Mouse (Mus musculus) myocyte (in vitro differentiated cells): ENCODE data around the gene Ttbk1. TPM values are rescaled to one million over a fixed set of nuclear protein-coding genes. Genes with fewer than 3 reads are reported as not detected.

Experiments used
- H3K27me3 ChIP-seq: one replicate; pipeline ENCODE4 v1.6.1; 2011; ENCODE audit not compliant: control insufficient read depth, insufficient read depth, insufficient read length
- H3K36me3 ChIP-seq: one replicate; pipeline ENCODE4 v1.6.1; 2011; ENCODE audit not compliant: control insufficient read depth, insufficient read depth
- H3K4me2 ChIP-seq: one replicate; pipeline ENCODE4 v1.6.1; 2011; ENCODE audit warnings: low read depth, control low read depth
- H3K4me3 ChIP-seq: one replicate; pipeline ENCODE4 v1.5.1; 2011; ENCODE audit warnings: mild to moderate bottlenecking, control low read depth, moderate library complexity
- H3K79me2 ChIP-seq: one replicate; pipeline ENCODE4 v1.6.1; 2011; ENCODE audit not compliant: control insufficient read depth, insufficient read depth
- H3ac ChIP-seq: one replicate; pipeline ENCODE4 v1.6.1; 2011; ENCODE audit not compliant: control insufficient read depth, insufficient read length
- CEBPB ChIP-seq: IDR thresholded peaks from 2 replicates; pipeline ENCODE4 v1.6.1; 2011; ENCODE audit warnings: mild to moderate bottlenecking, moderate library complexity; ENCODE audit not compliant: poor library complexity, insufficient read depth, severe bottlenecking
- E2F4 ChIP-seq: IDR thresholded peaks from one replicate; pipeline ENCODE4 v1.6.1; 2011; ENCODE audit warnings: mild to moderate bottlenecking, control low read depth, moderate library complexity; ENCODE audit not compliant: insufficient read depth
- MAX ChIP-seq: IDR thresholded peaks from one replicate; pipeline ENCODE4 v1.6.1; 2011; ENCODE audit warnings: low read depth, mild to moderate bottlenecking, control low read depth
- MYOD1 ChIP-seq, 3 experiments: IDR thresholded peaks; one replicate each; pipeline ENCODE4 v1.6.1; 2011; ENCODE audit warnings: control low read depth in 2 of 3, low read depth in 2 of 3, mild to moderate bottlenecking in 2 of 3, moderate library complexity in 1 of 3; ENCODE audit not compliant: insufficient read length in 2 of 3, control insufficient read depth in 1 of 3
- MYOG ChIP-seq, 3 experiments: IDR thresholded peaks; one replicate each; pipeline ENCODE4 v1.6.1; 2011; ENCODE audit warnings: control low read depth in 2 of 3, low read depth in 2 of 3, mild to moderate bottlenecking in 2 of 3; ENCODE audit not compliant: insufficient read length in 2 of 3, control insufficient read depth in 1 of 3, insufficient read depth in 1 of 3
- POLR2A ChIP-seq: IDR thresholded peaks from one replicate; pipeline ENCODE4 v1.6.1; 2011; ENCODE audit warnings: low read depth, mild to moderate bottlenecking, control low read depth, moderate library complexity; ENCODE audit not compliant: insufficient read length
- POLR2AphosphoS2 ChIP-seq: IDR thresholded peaks from one replicate; pipeline ENCODE4 v1.6.1; 2011; ENCODE audit warnings: low read depth, control low read depth; ENCODE audit not compliant: insufficient read length
- REST ChIP-seq: IDR thresholded peaks from one replicate; pipeline ENCODE4 v1.6.1; 2011; ENCODE audit warnings: mild to moderate bottlenecking, control low read depth, moderate library complexity; ENCODE audit not compliant: insufficient read depth, insufficient read length
- SRF ChIP-seq: IDR thresholded peaks from one replicate; pipeline ENCODE4 v1.6.1; 2011; ENCODE audit warnings: low read depth; ENCODE audit not compliant: control insufficient read depth, insufficient read length
- TCF12 ChIP-seq: IDR thresholded peaks from one replicate; pipeline ENCODE4 v1.6.1; 2011; ENCODE audit warnings: mild to moderate bottlenecking, control low read depth; ENCODE audit not compliant: poor library complexity, insufficient read depth, severe bottlenecking
- TCF3 ChIP-seq: IDR thresholded peaks from one replicate; pipeline ENCODE4 v1.6.1; 2011; ENCODE audit warnings: low read depth, control low read depth; ENCODE audit not compliant: insufficient read length
- USF1 ChIP-seq: IDR thresholded peaks from one replicate; pipeline ENCODE4 v1.6.1; 2011; ENCODE audit warnings: low read depth, mild to moderate bottlenecking, control low read depth, moderate library complexity
- polyA plus RNA-seq: library from polyadenylated mRNA; unstranded; fragments of >200 nt; fragmentation: generic; extraction: Trizol; gene quantifications from one replicate; pipeline ENCODE4 v1.2.1, GENCODE M21; 2012; ENCODE audit warnings: missing spikeins

Gene Ttbk1
- polyA plus RNA-seq, 1 experiment: not detected

DNA sequence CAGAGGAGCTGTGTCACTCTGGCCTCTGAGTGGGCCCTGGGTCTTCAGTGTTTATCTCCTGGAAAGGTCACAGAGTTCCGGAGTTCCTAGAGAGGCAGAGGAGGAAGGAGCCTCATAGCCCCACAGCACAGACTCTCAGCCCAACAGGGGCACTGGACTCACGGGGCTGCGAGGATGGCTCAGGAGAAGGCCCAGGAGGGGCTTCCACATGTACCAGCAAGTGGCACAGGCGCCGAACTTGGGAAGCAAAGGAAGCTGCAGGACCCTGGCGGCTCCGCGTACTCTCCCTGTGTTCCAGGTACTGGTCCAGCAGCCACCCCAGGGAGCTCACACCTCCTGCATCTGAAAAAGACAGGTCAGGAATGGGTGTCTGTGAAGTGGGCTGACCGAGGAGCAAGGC is 33.7 kb upstream of the Ttbk1 start:
- Histone ChIP-seq H3K4me3 (no peak overlapping the region), H3K36me3 (no peaks in the 10 kb centered on the region), H3ac (no peak overlapping the region), H3K4me2 (no peak overlapping the region), H3K79me2 (no peaks in the 10 kb centered on the region), H3K27me3 (peaks cover 45% of the 10 kb centered on the region)
- TF ChIP-seq TCF12 (no peak), E2F4 (no peak), TCF3 (no peak), USF1 (no peak), POLR2A (no peak)

DNA sequence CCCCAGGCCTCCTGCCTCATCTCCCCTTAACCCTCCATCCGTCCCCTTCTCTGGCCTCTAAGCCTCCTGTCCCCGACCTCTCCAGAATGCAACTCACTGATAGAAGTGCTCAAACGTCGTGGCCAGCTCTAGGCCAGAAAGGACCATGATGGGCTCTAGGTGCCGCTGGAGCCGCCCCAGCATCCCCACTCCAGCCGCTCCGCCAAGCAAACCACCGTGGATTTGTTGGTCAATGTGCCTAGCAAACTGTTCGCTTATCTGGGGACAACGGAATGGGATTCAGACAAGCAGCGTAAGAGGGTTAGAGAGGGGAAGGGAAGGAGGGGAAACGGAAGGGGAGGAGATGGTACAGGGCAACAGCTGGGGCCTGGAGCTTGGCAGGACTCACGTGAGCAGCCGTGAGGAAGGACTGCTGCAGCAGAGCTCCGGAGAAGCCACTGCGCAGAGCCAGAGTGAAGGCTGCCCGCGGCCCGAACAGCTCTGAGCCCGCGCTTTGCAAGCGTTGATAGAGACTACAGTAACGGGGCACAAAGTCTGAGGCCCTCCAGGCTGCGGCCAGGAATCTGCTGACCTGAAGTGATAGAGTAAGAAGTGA is 33.0 kb upstream of the Ttbk1 start:
- Histone ChIP-seq H3K4me3 (no peak overlapping the region), H3ac (no peak overlapping the region), H3K36me3 (no peaks in the 10 kb centered on the region), H3K4me2 (no peak overlapping the region), H3K27me3 (peaks cover 45% of the 10 kb centered on the region), H3K79me2 (no peaks in the 10 kb centered on the region)
- TF ChIP-seq USF1 (no peak), MYOG (IDR thresholded peaks at IDR 0.05; ENCODE audit: control insufficient read depth in 1 of 3, insufficient read depth in 1 of 3, insufficient read length in 2 of 3, low read depth in 2 of 3) (peak in 1 of 3 experiments; percentile 17), CEBPB (no peak), MYOD1 (IDR thresholded peaks at IDR 0.05; ENCODE audit: control insufficient read depth in 1 of 3, insufficient read length in 2 of 3, low read depth in 2 of 3) (peak in 1 of 3 experiments; percentile 5)

DNA sequence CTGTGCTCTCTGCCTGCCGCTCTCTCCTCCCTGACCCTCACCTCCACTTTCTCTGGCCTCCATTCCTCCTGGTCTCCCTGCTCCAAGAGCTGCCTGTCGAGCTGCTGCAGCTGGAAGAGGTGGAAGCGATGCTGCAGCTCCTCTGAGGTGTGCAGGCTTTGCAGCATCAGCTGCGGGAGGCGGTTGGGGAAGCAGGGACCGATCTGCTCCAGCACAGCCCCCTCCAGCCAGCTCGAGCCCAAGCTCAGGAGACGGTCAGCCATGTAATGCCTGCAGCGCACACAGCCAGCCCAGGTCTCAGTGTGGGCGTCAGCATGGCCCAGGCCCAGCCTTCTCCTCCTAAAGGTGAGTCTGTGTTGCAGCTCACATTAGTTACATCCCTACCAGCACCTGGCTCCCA is 32.5 kb upstream of the Ttbk1 start:
- Histone ChIP-seq H3K79me2 (no peaks in the 10 kb centered on the region), H3ac (no peak overlapping the region), H3K4me3 (no peak overlapping the region), H3K36me3 (no peaks in the 10 kb centered on the region), H3K4me2 (no peak overlapping the region), H3K27me3 (peaks cover 45% of the 10 kb centered on the region)
- TF ChIP-seq TCF12 (no peak), CEBPB (no peak), USF1 (no peak), POLR2A (no peak), TCF3 (no peak), MYOG (IDR thresholded peaks at IDR 0.05; ENCODE audit: control insufficient read depth in 1 of 3, insufficient read depth in 1 of 3, insufficient read length in 2 of 3, low read depth in 2 of 3) (no peak), REST (no peak), E2F4 (no peak), SRF (no peak), POLR2AphosphoS2 (no peak), MYOD1 (IDR thresholded peaks at IDR 0.05; ENCODE audit: control insufficient read depth in 1 of 3, insufficient read length in 2 of 3, low read depth in 2 of 3) (no peak), MAX (no peak)

DNA sequence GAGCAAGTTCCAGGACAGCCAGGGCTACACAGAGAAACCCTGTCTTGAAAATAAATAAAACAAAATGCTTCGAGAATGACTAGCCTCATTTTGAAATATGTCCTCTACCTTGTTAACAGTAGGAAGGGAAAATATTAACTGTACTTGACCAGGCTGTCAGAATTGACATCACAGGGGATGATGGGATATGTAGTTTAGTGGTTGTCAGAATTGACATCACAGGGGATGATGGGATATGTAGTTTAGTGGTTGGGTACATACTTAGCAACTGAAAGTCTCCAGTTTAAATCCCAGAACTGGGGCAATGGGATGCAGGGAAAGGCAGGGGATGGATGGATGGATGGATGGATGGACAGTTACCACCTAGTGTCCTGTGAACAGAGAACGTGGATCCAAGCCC is 25.9 kb upstream of the Ttbk1 start:
- no peaks in the 10 kb centered on the region for H3K79me2 ChIP-seq
- H3K4me3 ChIP-seq: no peak overlapping the region
- no peaks in the 10 kb centered on the region for H3K27me3 ChIP-seq
- no peak overlapping the region for H3ac ChIP-seq
- TF ChIP-seq MYOD1 (IDR thresholded peaks at IDR 0.05; ENCODE audit: control insufficient read depth in 1 of 3, insufficient read length in 2 of 3, low read depth in 2 of 3) (no peak), MYOG (IDR thresholded peaks at IDR 0.05; ENCODE audit: control insufficient read depth in 1 of 3, insufficient read depth in 1 of 3, insufficient read length in 2 of 3, low read depth in 2 of 3) (no peak), POLR2AphosphoS2 (no peak), SRF (no peak), E2F4 (no peak), MAX (no peak), TCF12 (no peak), TCF3 (no peak), POLR2A (no peak), REST (no peak), USF1 (no peak)
- H3K36me3 ChIP-seq: no peaks in the 10 kb centered on the region
- no peak overlapping the region for H3K4me2 ChIP-seq

DNA sequence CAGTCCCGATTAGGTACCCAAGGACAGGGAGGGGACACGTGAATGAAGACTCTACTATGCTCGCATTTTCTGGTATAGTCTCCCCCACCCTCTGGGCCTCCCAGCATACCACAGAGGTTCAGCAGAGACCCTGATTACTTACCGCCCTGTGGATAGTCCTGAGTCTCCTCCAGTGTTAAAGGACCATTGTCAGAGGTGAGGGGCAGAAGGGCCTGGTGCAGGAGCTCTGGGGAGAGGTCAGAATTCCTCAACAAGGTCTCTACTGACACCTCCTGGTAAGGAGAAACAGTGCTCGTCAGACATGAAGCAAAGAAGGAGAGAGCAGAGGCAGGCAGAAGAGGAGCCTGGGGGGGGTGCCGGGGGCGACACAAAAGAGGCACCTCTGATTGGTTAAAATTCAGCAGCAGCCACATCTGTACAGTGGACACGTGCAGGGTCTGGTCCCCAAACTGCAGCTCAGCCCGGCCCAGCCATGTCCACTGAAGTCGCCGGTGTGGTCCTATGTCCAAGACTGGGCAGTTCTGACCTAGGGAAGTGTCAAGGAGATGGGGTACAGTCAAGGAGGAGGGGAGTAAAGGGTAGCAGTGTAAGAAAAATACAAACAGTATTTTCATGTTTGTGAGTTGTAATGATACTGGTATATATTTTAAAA is 23.7 kb upstream of the Ttbk1 start:
- TF ChIP-seq REST (no peak), MYOD1 (IDR thresholded peaks at IDR 0.05; ENCODE audit: control insufficient read depth in 1 of 3, insufficient read length in 2 of 3, low read depth in 2 of 3) (no peak), TCF3 (no peak), MAX (no peak), USF1 (no peak), MYOG (IDR thresholded peaks at IDR 0.05; ENCODE audit: control insufficient read depth in 1 of 3, insufficient read depth in 1 of 3, insufficient read length in 2 of 3, low read depth in 2 of 3) (no peak)
- no peaks in the 10 kb centered on the region for H3K36me3 ChIP-seq
- no peaks in the 10 kb centered on the region for H3K79me2 ChIP-seq
- no peak overlapping the region for H3K4me2 ChIP-seq
- H3K4me3 ChIP-seq: no peak overlapping the region
- no peaks in the 10 kb centered on the region for H3K27me3 ChIP-seq
- H3ac ChIP-seq: no peak overlapping the region
